Mouse (Mus musculus) ES-E14 (cell line): Measurements from ENCODE around the gene Tnfrsf1a.

Experiments
- CHD2 ChIP-seq: IDR thresholded peaks from 2 replicates; pipeline ENCODE4 v1.6.1; 2014; ENCODE audit warnings: mild to moderate bottlenecking, low read depth, low read length, inconsistent platforms
- MAFK ChIP-seq: IDR thresholded peaks from 2 replicates; pipeline ENCODE4 v1.6.1; 2014; ENCODE audit warnings: mild to moderate bottlenecking, low read depth, low read length, inconsistent platforms; ENCODE audit not compliant: insufficient read depth
- ZC3H11A ChIP-seq: IDR thresholded peaks from 2 replicates; pipeline ENCODE4 v1.6.1; 2012; ENCODE audit warnings: low read depth, mild to moderate bottlenecking, inconsistent platforms, low read length, borderline replicate concordance

- TF ChIP-seq CHD2: no peak
- no peak for TF ChIP-seq ZC3H11A
- TF ChIP-seq MAFK: no peak
Observed at GRCm38 (mm10) chr6:125364448-125364847, 15.3 kb downstream of the Tnfrsf1a start.
